Mouse (Mus musculus): ENCODE measurements at regions not wholly inside any gene's neighbourhood (a gene's known extent, or its start where the extent isn't known, plus 50 kb on each side); places are given as distances from the start of the nearest gene placed in this dataset.

- Histone ChIP-seq H3K4me2 (ENCODE audit: low read depth) (no peak overlapping the region), H3K9ac (replicated peaks) (no peak overlapping the region), H3K27me3 (ENCODE audit: control insufficient read depth, insufficient read depth, low read length) (no peaks in the 10 kb centered on the region), H3K4me1 (replicated peaks; ENCODE audit: control insufficient read depth in 2 of 2, insufficient read depth in 2 of 2, low read length in 1 of 2) (no peaks in the 10 kb centered on the region), H3K36me3 (replicated peaks; ENCODE audit: control insufficient read depth, insufficient read depth, low read depth) (no peaks in the 10 kb centered on the region), H3K27ac (no peak overlapping the region), H3K9me3 (ENCODE audit: control insufficient read depth, low read length) (no peaks in the 10 kb centered on the region), H3K4me3 (ENCODE audit: insufficient read depth in 1 of 2, low read depth in 2 of 2, low read length in 2 of 2) (no peak overlapping the region)
- TF ChIP-seq EP300 (IDR thresholded peaks at IDR 0.05; ENCODE audit: low read depth) (no peak), CTCF (IDR thresholded peaks at IDR 0.05; ENCODE audit: low read depth) (no peak)
- WGBS (ENCODE audit: insufficient replicate concordance), result 52% methylated on average over 5 of the region's 5 CpGs
- ATAC-seq (ENCODE audit: insufficient read depth) (no peak), DNase-seq (ENCODE audit: low read depth in 3 of 3, low spot score in 3 of 3) (no peak)
These were observed 1006.2 kb upstream of the Cdh20 start for GRCm38 (mm10) chr1:103762044-103762663.

DNA sequence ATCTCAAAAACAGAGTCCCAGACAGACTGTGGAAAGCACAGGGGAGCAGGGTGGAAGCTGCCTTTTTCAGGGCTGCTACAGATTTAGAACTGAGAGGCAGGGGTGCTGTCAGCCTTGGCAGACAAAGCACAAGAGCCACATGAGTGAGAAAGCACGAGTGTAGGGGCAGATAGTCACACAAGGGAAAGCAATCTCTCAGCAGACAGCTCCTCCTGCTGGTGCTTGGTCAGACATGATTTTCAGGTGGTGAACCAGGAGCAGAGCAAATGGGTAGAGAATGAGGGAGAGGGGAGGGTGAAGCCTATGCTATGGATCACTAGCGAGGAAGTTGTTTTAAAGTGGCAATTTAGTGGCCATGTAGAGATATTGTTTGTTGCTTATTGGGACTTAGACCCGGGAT is 1005.6 kb upstream of the Cdh20 start:
- WGBS (ENCODE audit: insufficient replicate concordance), result 34% methylated on average over 3 of the region's 3 CpGs
- DNase-seq (ENCODE audit: low read depth in 3 of 3, low spot score in 3 of 3) (no peak), ATAC-seq (ENCODE audit: insufficient read depth) (no peak)
- no peak overlapping the region for H3K4me2 ChIP-seq (ENCODE audit: low read depth)
- TF ChIP-seq CTCF (IDR thresholded peaks at IDR 0.05; ENCODE audit: low read depth), result no peak
- TF ChIP-seq EP300 (IDR thresholded peaks at IDR 0.05; ENCODE audit: low read depth), result no peak
- H3K27ac ChIP-seq, result no peak overlapping the region
- no peaks in the 10 kb centered on the region for H3K4me1 ChIP-seq (replicated peaks; ENCODE audit: control insufficient read depth in 2 of 2, insufficient read depth in 2 of 2, low read length in 1 of 2)
- H3K36me3 ChIP-seq (replicated peaks; ENCODE audit: control insufficient read depth, insufficient read depth, low read depth), result no peaks in the 10 kb centered on the region
- H3K9ac ChIP-seq (replicated peaks), result no peak overlapping the region
- no peak overlapping the region for H3K4me3 ChIP-seq (ENCODE audit: insufficient read depth in 1 of 2, low read depth in 2 of 2, low read length in 2 of 2)
- H3K27me3 ChIP-seq (ENCODE audit: control insufficient read depth, insufficient read depth, low read length), result no peaks in the 10 kb centered on the region
- H3K9me3 ChIP-seq (ENCODE audit: control insufficient read depth, low read length), result no peaks in the 10 kb centered on the region

DNA sequence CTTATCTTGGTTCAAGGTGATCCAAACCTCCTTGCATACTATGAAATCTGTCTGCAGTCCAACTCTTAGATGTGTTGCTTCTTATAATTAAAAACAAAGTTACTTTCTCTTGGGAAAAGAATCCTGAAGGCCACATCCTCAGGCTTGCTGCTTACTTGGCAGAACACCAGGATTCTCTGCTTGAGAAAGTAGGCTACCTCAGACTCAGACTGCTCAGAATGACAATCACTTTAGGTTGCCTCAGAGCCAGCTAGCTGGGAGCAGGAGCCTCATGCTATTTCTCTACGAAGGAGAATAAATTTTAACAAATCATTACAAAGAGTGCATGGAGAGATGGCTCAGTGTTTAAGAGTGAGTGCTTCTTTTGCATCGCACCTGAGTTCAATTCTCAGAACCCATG is 1001.0 kb upstream of the Cdh20 start:
- Histone ChIP-seq H3K36me3 (replicated peaks; ENCODE audit: control insufficient read depth, insufficient read depth, low read depth) (no peaks in the 10 kb centered on the region), H3K4me2 (ENCODE audit: low read depth) (no peak overlapping the region), H3K27ac (no peak overlapping the region), H3K4me3 (ENCODE audit: insufficient read depth in 1 of 2, low read depth in 2 of 2, low read length in 2 of 2) (no peak overlapping the region), H3K9ac (replicated peaks) (no peak overlapping the region), H3K4me1 (replicated peaks; ENCODE audit: control insufficient read depth in 2 of 2, insufficient read depth in 2 of 2, low read length in 1 of 2) (no peaks in the 10 kb centered on the region), H3K27me3 (ENCODE audit: control insufficient read depth, insufficient read depth, low read length) (no peaks in the 10 kb centered on the region), H3K9me3 (ENCODE audit: control insufficient read depth, low read length) (no peaks in the 10 kb centered on the region)
- no peak for DNase-seq (ENCODE audit: low read depth in 3 of 3, low spot score in 3 of 3)
- WGBS (ENCODE audit: insufficient replicate concordance), result 63% methylated on average over 2 of the region's 2 CpGs
- TF ChIP-seq CTCF (IDR thresholded peaks at IDR 0.05; ENCODE audit: low read depth) (no peak), EP300 (IDR thresholded peaks at IDR 0.05; ENCODE audit: low read depth) (no peak)
- no peak for ATAC-seq (ENCODE audit: insufficient read depth)

DNA sequence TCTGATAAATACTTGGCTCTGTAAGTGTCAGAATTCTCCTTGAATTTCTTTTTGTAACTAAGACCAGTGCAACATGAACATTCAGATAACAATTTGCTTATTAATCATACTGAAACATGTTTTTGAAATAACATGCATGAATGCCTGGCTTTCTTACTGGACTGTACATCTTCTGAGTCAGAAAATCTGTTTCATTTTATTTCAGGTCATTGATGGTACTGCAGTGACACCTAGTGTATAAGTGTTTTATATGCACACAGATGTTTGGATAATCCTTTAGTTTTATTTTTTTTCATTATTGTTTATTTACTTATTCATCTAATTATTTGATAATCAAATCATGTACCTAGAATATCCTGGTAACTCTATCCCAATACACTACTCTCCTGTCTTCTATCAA is 983.6 kb upstream of the Cdh20 start:
- no peaks in the 10 kb centered on the region for H3K4me1 ChIP-seq (replicated peaks; ENCODE audit: control insufficient read depth in 2 of 2, insufficient read depth in 2 of 2, low read length in 1 of 2)
- H3K27me3 ChIP-seq (ENCODE audit: control insufficient read depth, insufficient read depth, low read length), result no peaks in the 10 kb centered on the region
- H3K9me3 ChIP-seq (ENCODE audit: control insufficient read depth, low read length), result no peaks in the 10 kb centered on the region
- H3K36me3 ChIP-seq (replicated peaks; ENCODE audit: control insufficient read depth, insufficient read depth, low read depth), result no peaks in the 10 kb centered on the region
- H3K4me2 ChIP-seq (ENCODE audit: low read depth), result no peak overlapping the region
- DNase-seq (ENCODE audit: low read depth in 3 of 3, low spot score in 3 of 3) (no peak), ATAC-seq (ENCODE audit: insufficient read depth) (no peak)
- H3K9ac ChIP-seq (replicated peaks), result no peak overlapping the region
- no peak overlapping the region for H3K4me3 ChIP-seq (ENCODE audit: insufficient read depth in 1 of 2, low read depth in 2 of 2, low read length in 2 of 2)
- H3K27ac ChIP-seq, result no peak overlapping the region
- TF ChIP-seq EP300 (IDR thresholded peaks at IDR 0.05; ENCODE audit: low read depth), result no peak
- no peak for TF ChIP-seq CTCF (IDR thresholded peaks at IDR 0.05; ENCODE audit: low read depth)

- H3K9me3 ChIP-seq (ENCODE audit: control insufficient read depth, low read length), result no peaks in the 10 kb centered on the region
- TF ChIP-seq EP300 (IDR thresholded peaks at IDR 0.05; ENCODE audit: low read depth) (no peak), CTCF (IDR thresholded peaks at IDR 0.05; ENCODE audit: low read depth) (no peak)
- no peak overlapping the region for H3K27ac ChIP-seq
- no peak overlapping the region for H3K4me2 ChIP-seq (ENCODE audit: low read depth)
- H3K36me3 ChIP-seq (replicated peaks; ENCODE audit: control insufficient read depth, insufficient read depth, low read depth), result no peaks in the 10 kb centered on the region
- no peaks in the 10 kb centered on the region for H3K27me3 ChIP-seq (ENCODE audit: control insufficient read depth, insufficient read depth, low read length)
- H3K9ac ChIP-seq (replicated peaks), result no peak overlapping the region
- H3K4me3 ChIP-seq (ENCODE audit: insufficient read depth in 1 of 2, low read depth in 2 of 2, low read length in 2 of 2), result no peak overlapping the region
- DNase-seq (ENCODE audit: low read depth in 3 of 3, low spot score in 3 of 3), result no peak
- no peak for ATAC-seq (ENCODE audit: insufficient read depth)
- no peaks in the 10 kb centered on the region for H3K4me1 ChIP-seq (replicated peaks; ENCODE audit: control insufficient read depth in 2 of 2, insufficient read depth in 2 of 2, low read length in 1 of 2)
These were observed 972.0 kb upstream of the Cdh20 start for GRCm38 (mm10) chr1:103796337-103796736.

Measured in liver, embryonic 14.5 days (tissue).